Mouse (Mus musculus) cortical plate, adult 2 months (tissue): ENCODE results near the gene Slit3. TPM values are rescaled to one million over a fixed set of nuclear protein-coding genes. Genes with fewer than 3 reads are reported as not detected.

Experiments used
- H3K27ac ChIP-seq: fragments of 200-500 bp; 2 replicates; pipeline ENCODE4 v1.5.1; 2012; ENCODE audit warnings: low read length, control low read depth, inconsistent platforms; ENCODE audit not compliant: insufficient read depth
- H3K4me1 ChIP-seq: fragments of 200-500 bp; 2 replicates; pipeline ENCODE4 v1.6.1; 2011; ENCODE audit warnings: low read length; ENCODE audit not compliant: control insufficient read depth, insufficient read depth
- H3K4me3 ChIP-seq: fragments of 200-500 bp; 2 replicates; pipeline ENCODE4 v1.5.1; 2011; ENCODE audit warnings: mild to moderate bottlenecking, low read length, control low read depth; ENCODE audit not compliant: insufficient read depth
- CTCF ChIP-seq: fragments of 200-500 bp; IDR thresholded peaks from 2 replicates; pipeline ENCODE4 v1.5.1; 2011; ENCODE audit warnings: mild to moderate bottlenecking, control low read depth, low read length; ENCODE audit not compliant: insufficient read depth; ENCODE audit errors: extremely low read depth
- POLR2A ChIP-seq: fragments of 200-500 bp; IDR thresholded peaks from 2 replicates; pipeline ENCODE4 v1.6.1; 2011; ENCODE audit warnings: mild to moderate bottlenecking, low read length, control low read depth; ENCODE audit not compliant: insufficient read depth; ENCODE audit errors: extremely low read depth
- polyA plus RNA-seq: library from polyadenylated mRNA; depleted of rRNA; stranded (reverse); fragments of >200 nt; gene quantifications from 2 replicates; pipeline ENCODE4 v1.2.3, GENCODE M21; 2012

Slit3 gene
- polyA plus RNA-seq, 1 experiment: 15.8 TPM

- Histone ChIP-seq H3K27ac (no peak overlapping the region), H3K4me1 (no peaks in the 10 kb centered on the region), H3K4me3 (no peak overlapping the region)
- no peak for TF ChIP-seq CTCF
- no peak for TF ChIP-seq POLR2A
These were observed 103.0 kb downstream of the Slit3 start for GRCm38 (mm10) chr11:35224025-35224424.

- H3K4me1 ChIP-seq: no peaks in the 10 kb centered on the region
- no peak overlapping the region for H3K27ac ChIP-seq
- TF ChIP-seq CTCF (no peak), POLR2A (no peak)
- H3K4me3 ChIP-seq: no peak overlapping the region
These were observed 110.5 kb downstream of the Slit3 start for GRCm38 (mm10) chr11:35231361-35232090.

- Histone ChIP-seq H3K27ac (no peak overlapping the region), H3K4me3 (no peak overlapping the region), H3K4me1 (no peaks in the 10 kb centered on the region)
- TF ChIP-seq CTCF: no peak
- no peak for TF ChIP-seq POLR2A
These were observed 111.3 kb downstream of the Slit3 start for GRCm38 (mm10) chr11:35232321-35232720.

GRCm38 (mm10) chr11:35241379-35241778 lies 120.4 kb downstream of the Slit3 start:
- Histone ChIP-seq H3K4me1 (no peaks in the 10 kb centered on the region), H3K27ac (no peak overlapping the region), H3K4me3 (no peak overlapping the region)
- TF ChIP-seq CTCF (no peak), POLR2A (no peak)

GRCm38 (mm10) chr11:35243597-35243996 lies 122.6 kb downstream of the Slit3 start:
- no peak overlapping the region for H3K4me3 ChIP-seq
- no peaks in the 10 kb centered on the region for H3K4me1 ChIP-seq
- no peak for TF ChIP-seq POLR2A
- no peak for TF ChIP-seq CTCF
- no peak overlapping the region for H3K27ac ChIP-seq

GRCm38 (mm10) chr11:35244526-35244925 lies 123.5 kb downstream of the Slit3 start:
- TF ChIP-seq POLR2A (no peak), CTCF (no peak)
- Histone ChIP-seq H3K27ac (no peak overlapping the region), H3K4me3 (no peak overlapping the region), H3K4me1 (no peaks in the 10 kb centered on the region)

- H3K27ac ChIP-seq: no peak overlapping the region
These were observed 125.6 kb downstream of the Slit3 start for GRCm38 (mm10) chr11:35246623-35247022.

GRCm38 (mm10) chr11:35248088-35248487 lies 127.1 kb downstream of the Slit3 start:
- Histone ChIP-seq H3K4me1 (no peaks in the 10 kb centered on the region), H3K4me3 (no peak overlapping the region), H3K27ac (no peak overlapping the region)
- TF ChIP-seq POLR2A: no peak
- no peak for TF ChIP-seq CTCF

More at GRCm38 (mm10) chr11:35246623-35247022, 125.6 kb downstream of the Slit3 start:
- Histone ChIP-seq H3K4me1 (no peaks in the 10 kb centered on the region), H3K4me3 (no peak overlapping the region)
- TF ChIP-seq CTCF (no peak), POLR2A (no peak)

GRCm38 (mm10) chr11:35250871-35251418 lies 129.9 kb downstream of the Slit3 start:
- no peak overlapping the region for H3K4me3 ChIP-seq
- no peak overlapping the region for H3K27ac ChIP-seq
- no peaks in the 10 kb centered on the region for H3K4me1 ChIP-seq
- TF ChIP-seq POLR2A: no peak
- TF ChIP-seq CTCF: no peak

- TF ChIP-seq POLR2A (no peak), CTCF (no peak)
- no peaks in the 10 kb centered on the region for H3K4me1 ChIP-seq
- H3K4me3 ChIP-seq: no peak overlapping the region
- H3K27ac ChIP-seq: no peak overlapping the region
These were observed 130.9 kb downstream of the Slit3 start for GRCm38 (mm10) chr11:35251910-35252309.
